Mouse (Mus musculus) ES-E14 (cell line): ENCODE measurements around the gene Il20rb. TPM values are rescaled to one million over a fixed set of nuclear protein-coding genes. Genes with fewer than 3 reads are reported as not detected.

Experiments
- DNase-seq: peaks from one replicate; pipeline ENCODE4 v3.0.0-alpha.2; 2013; ENCODE audit warnings: low read depth, low spot score
- H3K27ac ChIP-seq: 2 replicates; pipeline ENCODE4 v1.5.1; 2012; ENCODE audit warnings: low read depth, mild to moderate bottlenecking, low read length, moderate library complexity, mixed read lengths; ENCODE audit not compliant: poor library complexity, insufficient read depth, severe bottlenecking
- H3K36me3 ChIP-seq: 2 replicates; pipeline ENCODE4 v1.6.1; 2012; ENCODE audit warnings: mild to moderate bottlenecking, low read length, moderate library complexity, mixed read lengths; ENCODE audit not compliant: control insufficient read depth, poor library complexity, insufficient read depth, severe bottlenecking
- H3K4me1 ChIP-seq, 2 experiments: fragments of 150-350 bp in 1 of 2; sonication (generic) in 1 of 2; 2 replicates each; pipeline ENCODE4 v1.6.1; 2012; ENCODE audit warnings: low read length in 2 of 2, mild to moderate bottlenecking in 1 of 2, mixed read lengths in 1 of 2; ENCODE audit not compliant: control insufficient read depth in 2 of 2, insufficient read depth in 2 of 2, poor library complexity in 1 of 2
- H3K4me3 ChIP-seq, 2 experiments: fragments of 150-350 bp in 1 of 2; sonication (generic) in 1 of 2; 2 replicates each; pipeline ENCODE4 v1.5.1; 2012; ENCODE audit warnings: low read length in 2 of 2, low read depth in 1 of 2, mild to moderate bottlenecking in 1 of 2, mixed read lengths in 1 of 2; ENCODE audit not compliant: insufficient read depth in 1 of 2, poor library complexity in 1 of 2, severe bottlenecking in 1 of 2
- H3K9ac ChIP-seq: 2 replicates; pipeline ENCODE4 v1.6.1; 2012; ENCODE audit warnings: low read depth, mild to moderate bottlenecking, low read length, mixed read lengths; ENCODE audit not compliant: poor library complexity, insufficient read depth, severe bottlenecking
- H3K9me3 ChIP-seq: fragments of 150-350 bp; sonication (generic); 2 replicates; pipeline ENCODE4 v1.6.1; 2012; ENCODE audit warnings: low read depth, mild to moderate bottlenecking, low read length; ENCODE audit not compliant: control insufficient read depth, insufficient read depth
- CHD2 ChIP-seq: IDR thresholded peaks from 2 replicates; pipeline ENCODE4 v1.6.1; 2014; ENCODE audit warnings: mild to moderate bottlenecking, low read depth, low read length, inconsistent platforms
- HCFC1 ChIP-seq: IDR thresholded peaks from 2 replicates; pipeline ENCODE4 v1.6.1; 2012; ENCODE audit warnings: low read length, inconsistent platforms, borderline replicate concordance; ENCODE audit not compliant: insufficient read depth
- MAFK ChIP-seq: IDR thresholded peaks from 2 replicates; pipeline ENCODE4 v1.6.1; 2014; ENCODE audit warnings: mild to moderate bottlenecking, low read depth, low read length, inconsistent platforms; ENCODE audit not compliant: insufficient read depth
- ZC3H11A ChIP-seq: IDR thresholded peaks from 2 replicates; pipeline ENCODE4 v1.6.1; 2012; ENCODE audit warnings: low read depth, mild to moderate bottlenecking, inconsistent platforms, low read length, borderline replicate concordance
- ZNF384 ChIP-seq: IDR thresholded peaks from 2 replicates; pipeline ENCODE4 v1.6.1; 2012; ENCODE audit warnings: low read depth, low read length, inconsistent platforms
- in situ Hi-C, 2 experiments: fragments of 600-800 bp; cut with MboI; formaldehyde crosslinking; loops; one replicate each; pipeline ENCODE4 v1.15.1; 2025; ENCODE audit warnings: low sequenced_read_pairs in 2 of 2, inconsistent platforms in 1 of 2; ENCODE audit not compliant: unreplicated experiment in 2 of 2
- total RNA-seq: library from RNA; depleted of rRNA; stranded (reverse); fragments of 300-350 nt; gene quantifications from 2 replicates; pipeline ENCODE4 v1.2.3, GENCODE M21; 2012

Il20rb gene
- total RNA-seq, 1 experiment = 3.7 TPM

GRCm38 (mm10) chr9:100488056-100488713 is 1.6 kb upstream of the Il20rb start:
- Histone ChIP-seq H3K36me3 (no peaks in the 10 kb centered on the region), H3K9ac (no peak overlapping the region), H3K4me1 (no peaks in the 10 kb centered on the region), H3K27ac (no peak overlapping the region), H3K4me3 (no peak overlapping the region), H3K9me3 (no peaks in the 10 kb centered on the region)
- in situ Hi-C loops = no loop called here
- no peak for TF ChIP-seq HCFC1
- no peak for TF ChIP-seq MAFK
- TF ChIP-seq ZC3H11A = no peak
- no peak for TF ChIP-seq CHD2
- TF ChIP-seq ZNF384 = no peak
- DNase-seq = no peak

- TF ChIP-seq CHD2 (no peak), ZNF384 (no peak), HCFC1 (no peak), MAFK (no peak), ZC3H11A (no peak)
- Histone ChIP-seq H3K9me3 (no peaks in the 10 kb centered on the region), H3K27ac (no peak overlapping the region), H3K36me3 (no peaks in the 10 kb centered on the region), H3K9ac (no peak overlapping the region), H3K4me1 (no peaks in the 10 kb centered on the region), H3K4me3 (no peak overlapping the region)
- in situ Hi-C loops = no loop called here
- no peak for DNase-seq
Measured at GRCm38 (mm10) chr9:100483318-100483717, 3.3 kb downstream of the Il20rb start.

GRCm38 (mm10) chr9:100481626-100482025 is 5.0 kb downstream of the Il20rb start:
- H3K27ac ChIP-seq = no peak overlapping the region
- no peak overlapping the region for H3K9ac ChIP-seq
- H3K9me3 ChIP-seq = no peaks in the 10 kb centered on the region
- in situ Hi-C loops = no loop called here
- no peak for TF ChIP-seq MAFK
- no peak for TF ChIP-seq HCFC1
- no peak for TF ChIP-seq CHD2
- no peak for TF ChIP-seq ZC3H11A
- TF ChIP-seq ZNF384 = no peak
- no peak overlapping the region for H3K4me3 ChIP-seq
- no peaks in the 10 kb centered on the region for H3K36me3 ChIP-seq
- DNase-seq = no peak
- H3K4me1 ChIP-seq = no peaks in the 10 kb centered on the region

GRCm38 (mm10) chr9:100474056-100474455 is 12.5 kb downstream of the Il20rb start:
- H3K27ac ChIP-seq = no peak overlapping the region
- in situ Hi-C loops = loop anchor here in 1 of 2 experiments (25.0 kb wide), 1 partner anchor 438 kb away; no protein-coding TSS in a partner anchor
- H3K36me3 ChIP-seq = no peaks in the 10 kb centered on the region
- no peak overlapping the region for H3K9ac ChIP-seq
- TF ChIP-seq HCFC1 (no peak), CHD2 (no peak), MAFK (no peak), ZC3H11A (no peak), ZNF384 (no peak)
- no peaks in the 10 kb centered on the region for H3K9me3 ChIP-seq
- H3K4me3 ChIP-seq = no peak overlapping the region
- no peak for DNase-seq
- no peaks in the 10 kb centered on the region for H3K4me1 ChIP-seq

GRCm38 (mm10) chr9:100473361-100473760 is 13.2 kb downstream of the Il20rb start:
- in situ Hi-C loops = loop anchor here in 1 of 2 experiments (25.0 kb wide), 1 partner anchor 439 kb away; no protein-coding TSS in a partner anchor
- Histone ChIP-seq H3K9ac (no peak overlapping the region), H3K9me3 (no peaks in the 10 kb centered on the region), H3K4me1 (no peaks in the 10 kb centered on the region), H3K4me3 (no peak overlapping the region), H3K27ac (no peak overlapping the region), H3K36me3 (no peaks in the 10 kb centered on the region)
- TF ChIP-seq HCFC1 (no peak), ZC3H11A (no peak), MAFK (no peak), CHD2 (no peak)
- no peak for DNase-seq
